Mouse (Mus musculus) testis, adult 2 months (tissue): ENCODE measurements around the gene Oser1.

Experiments used
- CTCF ChIP-seq: fragments of 200-500 bp; IDR thresholded peaks from 2 replicates; pipeline ENCODE4 v1.5.1; 2012; ENCODE audit warnings: low read depth, mild to moderate bottlenecking, inconsistent platforms, low read length, moderate library complexity; ENCODE audit not compliant: control insufficient read depth, insufficient read depth, insufficient replicate concordance
- POLR2A ChIP-seq: fragments of 200-500 bp; IDR thresholded peaks from 2 replicates; pipeline ENCODE4 v1.6.1; 2012; ENCODE audit warnings: low read depth, mild to moderate bottlenecking, inconsistent platforms, low read length, moderate library complexity; ENCODE audit not compliant: control insufficient read depth

- TF ChIP-seq CTCF (no peak), POLR2A (no peak)
These were observed 19.0 kb upstream of the Oser1 start for GRCm38 (mm10) chr2:163443543-163443942.
